Mouse (Mus musculus) erythroblast, embryonic 14.5 days (primary cell): ENCODE measurements around the gene Bms1.

Experiments used
- GATA1 ChIP-seq: IDR thresholded peaks from 2 replicates; pipeline ENCODE4 v1.6.1; 2012; ENCODE audit warnings: low read length, inconsistent platforms, mixed read lengths
- TAL1 ChIP-seq: IDR thresholded peaks from 3 replicates; pipeline ENCODE4 v1.6.1; 2012; ENCODE audit warnings: low read length, inconsistent platforms, mixed read lengths

DNA sequence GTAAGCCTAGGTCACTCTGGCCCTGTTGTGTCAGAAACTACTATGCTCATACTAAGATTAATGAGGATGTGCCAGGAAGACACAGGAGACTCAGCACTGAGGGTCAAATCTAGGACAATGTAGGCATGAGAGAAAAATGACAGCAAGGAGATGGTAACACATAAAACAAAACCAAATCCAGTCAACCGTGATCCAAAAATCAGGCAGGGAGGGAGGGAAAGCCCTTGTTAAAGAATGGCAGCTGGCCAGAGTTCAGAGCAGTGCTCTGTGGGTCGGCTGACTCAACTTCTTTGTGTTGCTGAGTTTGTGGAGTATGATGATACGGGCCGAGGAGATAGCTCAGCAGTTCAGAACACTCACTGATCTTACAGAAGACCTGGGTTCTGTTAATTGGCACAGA is 12.9 kb downstream of the Bms1 start:
- no peak for TF ChIP-seq TAL1
- TF ChIP-seq GATA1, result no peak
